Mouse (Mus musculus) gastrocnemius, adult 2 months (tissue): ENCODE measurements around the gene 4632433K11Rik. TPM values are rescaled to one million over a fixed set of nuclear protein-coding genes. Genes with fewer than 3 reads are reported as not detected.

ENCODE experiments used
- DNase-seq: peaks from one replicate; pipeline ENCODE4 v3.0.0; 2022
- H3K27ac ChIP-seq: fragments of 200-600 bp; 2 replicates; pipeline ENCODE4 v1.8.1; 2022; ENCODE audit warnings: mild to moderate bottlenecking
- H3K4me3 ChIP-seq: fragments of 200-600 bp; 2 replicates; pipeline ENCODE4 v1.8.1; 2022; ENCODE audit warnings: mild to moderate bottlenecking, moderate library complexity
- CTCF ChIP-seq: fragments of 200-600 bp; IDR thresholded peaks from 2 replicates; pipeline ENCODE4 v1.8.1; 2022; ENCODE audit warnings: antibody characterized with exemption, mild to moderate bottlenecking, moderate library complexity
- intact Hi-C: fragments of 180-260 bp; cut with DNase I; formaldehyde crosslinking; loops from one replicate; pipeline ENCODE4 v1.15.1; 2025
- total RNA-seq, 2 experiments: library from RNA; stranded (reverse); gene quantifications; 2 replicates each; pipeline ENCODE4 v1.2.3; 2021

Gene 4632433K11Rik
- total RNA-seq, 2 experiments from 2014 or later, result not detected

DNA sequence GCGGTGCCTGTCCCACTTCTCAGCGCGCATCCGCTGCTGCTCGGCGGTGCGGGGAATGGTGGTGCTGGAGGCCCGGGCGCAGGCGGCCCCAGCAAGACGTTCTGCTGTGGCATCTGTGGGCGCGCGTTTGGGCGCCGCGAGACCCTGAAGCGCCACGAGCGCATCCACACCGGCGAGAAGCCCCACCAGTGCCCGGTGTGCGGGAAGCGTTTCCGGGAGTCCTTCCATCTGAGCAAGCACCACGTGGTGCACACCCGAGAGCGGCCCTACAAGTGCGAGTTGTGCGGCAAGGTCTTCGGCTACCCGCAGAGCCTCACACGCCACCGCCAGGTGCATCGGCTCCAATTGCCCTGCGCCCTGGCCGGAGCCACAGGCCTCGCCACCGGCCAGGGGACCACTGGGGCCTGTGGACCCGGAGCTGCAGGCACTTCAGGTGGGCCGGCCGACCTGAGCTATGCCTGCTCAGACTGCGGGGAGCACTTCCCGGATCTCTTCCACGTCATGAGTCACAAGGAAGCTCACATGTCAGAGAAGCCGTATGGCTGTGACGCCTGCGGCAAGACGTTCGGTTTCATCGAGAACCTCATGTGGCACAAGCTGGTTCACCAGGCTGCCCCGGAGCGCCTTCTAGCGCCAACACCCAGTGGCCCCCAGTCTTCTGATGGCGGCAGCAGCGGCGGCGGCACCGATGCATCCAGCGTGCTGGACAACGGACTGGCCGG is 3.2 kb upstream of the 4632433K11Rik start:
- Histone ChIP-seq H3K27ac (no peak overlapping the region), H3K4me3 (no peak overlapping the region)
- no peak for DNase-seq
- intact Hi-C loops, result no loop called here
- TF ChIP-seq CTCF, result no peak

GRCm38 (mm10) chr7:5031496-5031895 is 2.4 kb upstream of the 4632433K11Rik start:
- Histone ChIP-seq H3K4me3 (no peak overlapping the region), H3K27ac (no peak overlapping the region)
- intact Hi-C loops, result no loop called here
- TF ChIP-seq CTCF, result no peak
- DNase-seq, result no peak

DNA sequence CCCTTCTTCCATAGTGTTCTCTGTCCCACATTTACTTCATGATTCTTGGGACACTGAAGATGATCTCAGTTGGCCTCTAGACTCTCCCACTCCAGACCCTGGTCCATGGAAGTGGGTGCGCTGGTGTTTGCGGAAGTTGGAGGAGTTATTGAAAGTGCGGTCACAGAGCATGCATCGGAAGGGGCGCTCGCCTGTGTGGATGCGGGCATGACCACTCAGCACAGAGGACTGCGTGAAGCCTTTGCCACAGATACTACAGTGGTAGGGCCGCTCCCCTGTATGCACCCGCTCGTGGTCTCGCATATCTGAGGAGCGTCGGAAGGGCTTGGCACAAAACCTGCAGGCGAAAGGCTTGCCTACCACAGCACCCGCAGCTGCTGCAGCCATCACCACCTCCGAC is 1.7 kb downstream of the 4632433K11Rik start:
- no peak overlapping the region for H3K27ac ChIP-seq
- no peak for DNase-seq
- H3K4me3 ChIP-seq, result no peak overlapping the region
- TF ChIP-seq CTCF, result no peak
- intact Hi-C loops, result loop anchor here (2.0 kb wide), 1 partner anchor 13 kb away; no protein-coding TSS in a partner anchor

DNA sequence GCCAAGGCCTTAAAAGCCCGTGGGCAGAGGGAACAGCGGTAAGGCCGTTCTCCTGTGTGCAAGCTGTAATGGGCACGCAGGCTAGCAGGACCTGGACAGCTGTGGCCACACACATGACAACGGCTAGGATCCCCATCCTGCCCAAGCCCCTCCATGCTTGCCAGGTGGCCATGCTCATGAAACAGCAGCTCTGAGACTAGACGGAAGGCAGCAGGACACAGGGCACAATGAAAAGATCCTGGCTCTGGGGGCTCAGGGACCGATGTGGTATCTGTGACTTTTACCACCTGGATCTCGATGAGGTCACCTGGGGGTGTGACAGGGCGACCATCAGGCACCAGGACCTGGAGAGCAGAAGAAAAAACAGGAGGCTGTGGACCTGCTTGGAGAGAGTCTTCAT is 2.2 kb downstream of the 4632433K11Rik start:
- H3K4me3 ChIP-seq, result no peak overlapping the region
- no peak overlapping the region for H3K27ac ChIP-seq
- no peak for TF ChIP-seq CTCF
- intact Hi-C loops, result loop anchor here (2.0 kb wide), 1 partner anchor 13 kb away; no protein-coding TSS in a partner anchor
- DNase-seq, result no peak

- DNase-seq, result no peak
- no peak for TF ChIP-seq CTCF
- no peak overlapping the region for H3K4me3 ChIP-seq
- no peak overlapping the region for H3K27ac ChIP-seq
- intact Hi-C loops, result loop anchor here (2.0 kb wide), 1 partner anchor 14 kb away; no protein-coding TSS in a partner anchor
These were observed 3.1 kb downstream of the 4632433K11Rik start for GRCm38 (mm10) chr7:5037026-5037425.

DNA sequence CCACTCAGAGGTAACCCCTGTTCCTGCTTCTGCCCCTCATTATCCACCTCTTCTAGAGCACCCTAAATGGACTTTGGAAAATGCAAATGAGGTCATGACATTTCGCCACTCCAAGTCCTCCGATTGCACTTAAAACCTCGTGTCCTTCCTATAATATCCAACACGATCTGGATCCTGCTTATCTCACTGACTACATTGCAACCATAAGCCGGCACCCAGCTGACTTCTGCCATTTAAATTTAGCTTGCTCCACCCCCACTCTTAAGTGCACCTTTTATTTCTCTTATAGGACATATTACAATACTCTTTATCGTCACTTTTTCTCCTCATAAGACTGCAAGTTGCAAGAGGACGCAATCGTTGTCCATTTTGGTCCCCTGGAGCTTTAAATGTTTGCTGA is 3.5 kb downstream of the 4632433K11Rik start:
- Histone ChIP-seq H3K27ac (peak overlapping the region; percentile 99), H3K4me3 (peak overlapping the region; percentile 89)
- no peak for DNase-seq
- intact Hi-C loops, result loop anchor here (2.0 kb wide), 1 partner anchor 15 kb away; no protein-coding TSS in a partner anchor
- no peak for TF ChIP-seq CTCF

DNA sequence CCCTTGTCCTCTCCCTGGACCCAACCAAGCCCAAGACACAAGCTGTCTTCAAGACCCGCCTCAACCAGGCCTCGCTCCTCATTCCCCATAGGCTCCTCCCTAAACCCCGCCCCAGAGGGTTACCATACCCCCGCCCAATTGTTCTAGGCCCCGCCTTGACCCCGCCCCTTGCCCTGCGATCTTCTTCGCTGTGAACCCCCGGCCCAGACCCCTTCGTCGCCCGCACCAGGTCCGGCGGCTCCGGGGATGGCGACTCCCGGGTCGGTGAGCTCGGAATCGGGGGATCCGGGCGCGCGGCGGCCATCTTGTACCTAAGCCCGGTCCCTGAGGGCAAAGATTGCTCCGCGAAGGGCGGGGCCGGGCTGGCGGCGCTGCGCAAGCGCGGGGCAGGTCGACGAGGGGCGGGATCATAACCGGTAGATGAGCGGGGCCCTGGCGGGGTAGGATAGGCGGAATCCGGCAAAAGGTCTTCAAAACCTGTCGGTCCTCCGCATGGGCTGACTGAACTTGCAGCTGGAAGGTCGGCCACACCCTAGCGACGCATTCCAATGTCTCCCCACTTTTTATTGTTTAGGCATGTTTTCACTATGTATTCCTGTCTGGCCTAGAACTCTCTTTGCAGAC is 4.3 kb downstream of the 4632433K11Rik start, which contains the start of gene Zfp784:
Gene Zfp784 (minus strand): TSS at position 338 of the 624 bp plus-strand sequence.
- DNase-seq, result peak; percentile 96
- Histone ChIP-seq H3K4me3 (peak within 1 kb of the TSS; percentile 89), H3K27ac (peak within 1 kb of the TSS; percentile 99)
- no peak for TF ChIP-seq CTCF
- intact Hi-C loops, result no loop called here

DNA sequence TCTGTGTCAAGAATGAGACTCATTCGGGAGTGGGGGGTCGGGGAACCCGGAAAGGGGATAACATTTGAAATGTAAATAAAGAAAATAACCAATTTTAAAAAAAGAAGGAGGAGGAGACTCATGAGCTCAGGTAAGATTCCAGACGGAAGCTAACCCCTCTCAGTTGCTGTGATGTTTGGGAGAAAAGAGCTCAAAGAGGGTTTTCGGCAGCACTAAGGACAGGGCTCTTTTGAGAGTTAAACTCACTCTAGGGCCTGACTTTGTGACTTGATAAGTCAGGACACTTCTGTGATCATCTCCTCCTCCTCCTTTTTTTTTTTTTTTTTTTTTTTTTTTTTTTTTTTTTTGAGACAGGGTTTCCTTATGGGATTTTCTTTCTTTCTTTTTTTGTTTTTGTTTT is 5.0 kb downstream of the 4632433K11Rik start:
- no peak for TF ChIP-seq CTCF
- no peak for DNase-seq
- H3K27ac ChIP-seq, result peak overlapping the region; percentile 99
- H3K4me3 ChIP-seq, result peak overlapping the region; percentile 89
- intact Hi-C loops, result no loop called here

- no peak for TF ChIP-seq CTCF
- no peak overlapping the region for H3K4me3 ChIP-seq
- intact Hi-C loops, result no loop called here
- DNase-seq, result no peak
- H3K27ac ChIP-seq, result no peak overlapping the region
These were observed 11.1 kb downstream of the 4632433K11Rik start for GRCm38 (mm10) chr7:5044981-5045380.

GRCm38 (mm10) chr7:5046112-5046511 is 12.2 kb downstream of the 4632433K11Rik start:
- H3K4me3 ChIP-seq, result no peak overlapping the region
- intact Hi-C loops, result loop anchor here (2.0 kb wide), 1 partner anchor 103 kb away; no protein-coding TSS in a partner anchor
- no peak for TF ChIP-seq CTCF
- no peak overlapping the region for H3K27ac ChIP-seq
- DNase-seq, result no peak

- H3K4me3 ChIP-seq, result no peak overlapping the region
- peak; percentile 64 for TF ChIP-seq CTCF
- no peak overlapping the region for H3K27ac ChIP-seq
- intact Hi-C loops, result loop anchor here (2.0 kb wide), 1 partner anchor 105 kb away; no protein-coding TSS in a partner anchor
- DNase-seq, result no peak
These were observed 13.4 kb downstream of the 4632433K11Rik start for GRCm38 (mm10) chr7:5047313-5047712.

- intact Hi-C loops, result no loop called here
- H3K27ac ChIP-seq, result peak within 1 kb of the TSS; percentile 92
- peak; percentile 86 for DNase-seq
- TF ChIP-seq CTCF, result no peak
- peak within 1 kb of the TSS; percentile 95 for H3K4me3 ChIP-seq
These were observed 17.6 kb downstream of the 4632433K11Rik start, which contains the start of gene Zfp580 for GRCm38 (mm10) chr7:5051193-5052192. Zfp580 (plus strand) TSS chr7:5051538.
